Mouse (Mus musculus): Measurements from ENCODE around the gene Mfsd6l. TPM values are rescaled to one million over a fixed set of nuclear protein-coding genes. Genes with fewer than 3 reads are reported as not detected.

The Mfsd6l gene
- polyA plus RNA-seq, 1 experiment from 2014 or later, result not detected

DNA sequence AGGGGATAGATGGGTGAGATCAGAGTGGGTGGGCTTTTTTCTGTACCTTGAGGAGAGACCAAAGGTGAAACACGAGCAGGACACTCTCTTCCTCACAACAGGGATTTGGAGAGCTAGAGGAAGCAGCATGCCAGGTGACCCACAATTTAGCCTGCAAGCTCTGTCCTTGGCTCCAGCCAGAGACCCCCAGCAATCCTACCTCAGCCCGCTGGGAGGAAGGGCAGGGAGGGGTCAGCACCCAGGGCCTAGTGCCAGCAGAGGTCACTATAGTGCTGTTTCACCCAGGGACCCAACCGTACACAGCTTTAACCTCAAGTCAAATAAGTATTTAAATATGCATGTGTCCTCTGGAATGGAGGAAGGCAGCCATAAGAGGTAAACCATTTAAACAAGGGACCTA, 29.9 kb downstream of the Mfsd6l start:
- 22% methylated on average over 3 of the region's 3 CpGs for WGBS (ENCODE audit: insufficient replicate concordance)
- Histone ChIP-seq H3K36me3 (no peaks in the 10 kb centered on the region), H3K27me3 (replicated peaks) (peaks cover 18% of the 10 kb centered on the region)

DNA sequence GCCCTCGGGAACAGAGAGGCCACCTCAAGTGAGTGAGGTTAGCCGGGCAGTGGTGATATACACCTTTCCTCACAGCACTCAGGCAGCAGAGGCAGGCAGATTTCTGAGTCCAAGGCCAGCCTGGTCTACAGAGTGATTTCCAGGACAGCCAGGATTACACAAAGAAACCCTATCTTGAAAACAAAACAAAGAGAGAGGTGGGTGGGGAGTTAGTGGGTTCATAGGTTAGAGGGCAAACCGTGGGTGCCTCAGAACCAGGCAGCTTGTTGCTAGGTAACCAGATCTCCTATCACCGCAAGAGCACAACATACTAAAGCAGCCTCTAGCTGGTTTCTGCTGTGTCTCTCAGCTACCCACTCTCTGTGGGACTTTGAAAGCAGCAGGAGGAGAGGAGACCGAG, 30.7 kb downstream of the Mfsd6l start, which contains the start of gene Ccdc42:
TSS of gene Ccdc42 (plus strand) at position 301 of the 400 bp plus-strand sequence.
- Histone ChIP-seq H3K27me3 (replicated peaks) (peaks cover 25% of the 10 kb centered on the region), H3K9me3 (replicated peaks) (no peaks in the 10 kb centered on the region), H3K4me3 (no peak within 1 kb of the TSS), H3K4me1 (no peaks in the 10 kb centered on the region), H3K4me2 (no peak within 1 kb of the TSS), H3K27ac (no peak within 1 kb of the TSS), H3K9ac (no peak within 1 kb of the TSS), H3K36me3 (no peaks in the 10 kb centered on the region)
- WGBS (ENCODE audit: insufficient replicate concordance), result 57% methylated on average over 5 of the region's 5 CpGs
- no peak for ATAC-seq

More for the DNA sequence above, 29.9 kb downstream of the Mfsd6l start:
- H3K4me2 ChIP-seq, result no peak overlapping the region
- H3K9me3 ChIP-seq (replicated peaks), result no peaks in the 10 kb centered on the region
- H3K9ac ChIP-seq, result no peak overlapping the region
- H3K27ac ChIP-seq, result no peak overlapping the region
- no peak for ATAC-seq
- H3K4me1 ChIP-seq, result no peaks in the 10 kb centered on the region
- H3K4me3 ChIP-seq, result no peak overlapping the region

- H3K36me3 ChIP-seq, result no peaks in the 10 kb centered on the region
- no peaks in the 10 kb centered on the region for H3K9me3 ChIP-seq (replicated peaks)
- no peak overlapping the region for H3K9ac ChIP-seq
- WGBS (ENCODE audit: insufficient replicate concordance), result 52% methylated on average over 8 of the region's 8 CpGs
- no peaks in the 10 kb centered on the region for H3K4me1 ChIP-seq
- H3K27ac ChIP-seq, result no peak overlapping the region
- no peak for ATAC-seq
- H3K27me3 ChIP-seq (replicated peaks), result peaks cover 20% of the 10 kb centered on the region
- H3K4me3 ChIP-seq, result no peak overlapping the region
- no peak overlapping the region for H3K4me2 ChIP-seq
Observed at GRCm38 (mm10) chr11:68589055-68589809, 33.2 kb downstream of the Mfsd6l start.

DNA sequence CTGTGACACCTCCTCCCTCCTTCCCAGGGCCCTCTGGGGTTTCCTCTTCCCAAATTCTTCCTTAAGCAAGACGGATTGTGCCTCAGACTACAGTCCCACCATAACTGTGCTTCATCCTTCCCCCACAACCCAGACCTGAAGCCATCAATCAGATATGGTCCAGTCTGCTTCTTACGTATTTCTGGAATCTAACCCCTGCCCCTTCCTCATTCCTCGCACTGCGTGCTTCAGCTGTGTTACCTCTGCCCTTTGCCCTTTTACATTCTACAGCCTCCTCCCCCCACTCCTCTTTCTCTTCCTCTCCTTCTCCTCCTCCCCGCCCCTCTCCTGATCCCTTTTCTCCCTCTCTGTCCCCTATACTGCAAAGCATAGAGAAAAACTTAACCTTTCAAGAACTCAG, 35.7 kb downstream of the Mfsd6l start:
- Histone ChIP-seq H3K4me3 (no peak overlapping the region), H3K9ac (no peak overlapping the region), H3K27ac (no peak overlapping the region), H3K36me3 (no peaks in the 10 kb centered on the region), H3K4me1 (no peaks in the 10 kb centered on the region), H3K9me3 (replicated peaks) (no peaks in the 10 kb centered on the region), H3K27me3 (replicated peaks) (peaks cover 18% of the 10 kb centered on the region), H3K4me2 (no peak overlapping the region)
- no peak for ATAC-seq
- WGBS (ENCODE audit: insufficient replicate concordance), result 37% methylated on average over 5 of the region's 5 CpGs

GRCm38 (mm10) chr11:68593247-68593646, 37.3 kb downstream of the Mfsd6l start:
- H3K4me3 ChIP-seq, result no peak overlapping the region
- 53% methylated on average over 3 of the region's 3 CpGs for WGBS (ENCODE audit: insufficient replicate concordance)
- no peak for ATAC-seq
- peaks cover 5% of the 10 kb centered on the region for H3K4me1 ChIP-seq
- H3K9me3 ChIP-seq (replicated peaks), result no peaks in the 10 kb centered on the region
- peaks cover 18% of the 10 kb centered on the region for H3K27me3 ChIP-seq (replicated peaks)
- no peak overlapping the region for H3K27ac ChIP-seq
- no peak overlapping the region for H3K4me2 ChIP-seq
- no peaks in the 10 kb centered on the region for H3K36me3 ChIP-seq
- no peak overlapping the region for H3K9ac ChIP-seq

- Histone ChIP-seq H3K4me3 (no peak overlapping the region), H3K9me3 (replicated peaks) (no peaks in the 10 kb centered on the region), H3K4me1 (peaks cover 12% of the 10 kb centered on the region), H3K27me3 (replicated peaks) (no peaks in the 10 kb centered on the region; the same call in 1 of the 2 replicates), H3K9ac (no peak overlapping the region), H3K4me2 (no peak overlapping the region), H3K27ac (no peak overlapping the region), H3K36me3 (no peaks in the 10 kb centered on the region)
- ATAC-seq, result no peak
- WGBS (ENCODE audit: insufficient replicate concordance), result 55% methylated on average over 2 of the region's 2 CpGs
Observed at GRCm38 (mm10) chr11:68597912-68598311, 41.9 kb downstream of the Mfsd6l start.

- Histone ChIP-seq H3K27ac (no peak overlapping the region), H3K27me3 (replicated peaks) (no peaks in the 10 kb centered on the region), H3K4me1 (peaks cover 12% of the 10 kb centered on the region), H3K4me2 (no peak overlapping the region), H3K4me3 (no peak overlapping the region), H3K9me3 (replicated peaks) (no peaks in the 10 kb centered on the region), H3K9ac (no peak overlapping the region), H3K36me3 (no peaks in the 10 kb centered on the region)
- 41% methylated on average over 6 of the region's 6 CpGs for WGBS (ENCODE audit: insufficient replicate concordance)
- ATAC-seq, result no peak
Observed at GRCm38 (mm10) chr11:68600551-68601021, 44.6 kb downstream of the Mfsd6l start.

- H3K9ac ChIP-seq, result no peak overlapping the region
- peaks cover 12% of the 10 kb centered on the region for H3K4me1 ChIP-seq
- H3K36me3 ChIP-seq, result no peaks in the 10 kb centered on the region
- no peak overlapping the region for H3K4me2 ChIP-seq
- 16% methylated on average over 9 of the region's 9 CpGs for WGBS (ENCODE audit: insufficient replicate concordance)
- ATAC-seq, result no peak
- H3K27me3 ChIP-seq (replicated peaks), result no peaks in the 10 kb centered on the region
- H3K4me3 ChIP-seq, result no peak overlapping the region
- no peaks in the 10 kb centered on the region for H3K9me3 ChIP-seq (replicated peaks)
- peak overlapping the region; percentile 37; the same call in 1 of the 2 replicates for H3K27ac ChIP-seq
Observed at GRCm38 (mm10) chr11:68601486-68601991, 45.6 kb downstream of the Mfsd6l start.

DNA sequence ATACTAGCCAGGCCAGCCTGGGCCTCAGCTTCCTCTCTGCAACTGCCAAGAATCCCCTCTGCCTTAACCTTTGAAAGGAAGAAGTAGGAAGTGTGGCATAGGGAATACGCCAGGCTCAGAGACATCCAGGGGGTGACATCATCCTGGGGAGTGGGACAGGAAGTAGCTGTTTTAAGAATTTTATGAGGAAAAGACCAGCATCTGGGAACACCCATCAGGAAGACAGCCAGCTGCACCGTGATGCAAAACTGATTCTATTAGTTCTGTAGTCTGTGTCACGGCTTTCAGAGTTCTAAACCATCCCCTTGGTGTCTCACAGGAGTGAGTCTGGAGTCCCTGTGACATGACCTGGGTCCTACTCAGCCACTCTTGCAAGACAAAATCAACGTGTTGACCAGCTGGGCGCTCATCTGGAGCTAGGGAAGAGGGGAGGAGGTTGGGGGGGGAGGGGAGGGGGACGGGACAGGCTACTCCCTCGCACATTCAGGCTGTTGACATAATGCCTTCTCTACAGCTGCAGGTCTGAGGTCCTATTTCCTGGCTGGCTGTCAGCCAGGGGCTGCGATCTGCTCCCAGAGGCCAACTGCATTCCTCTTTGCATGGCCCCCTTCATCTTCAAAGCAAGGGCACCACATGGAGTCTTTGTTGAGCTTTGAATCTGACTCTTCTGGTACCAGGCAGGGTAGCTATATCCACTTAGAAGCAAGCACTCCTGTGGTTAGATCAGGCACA, 46.4 kb downstream of the Mfsd6l start:
- Histone ChIP-seq H3K4me3 (no peak overlapping the region), H3K9ac (no peak overlapping the region), H3K4me2 (no peak overlapping the region), H3K27ac (peak overlapping the region; percentile 37; the same call in 1 of the 2 replicates), H3K27me3 (replicated peaks) (no peaks in the 10 kb centered on the region), H3K9me3 (replicated peaks) (no peaks in the 10 kb centered on the region), H3K36me3 (no peaks in the 10 kb centered on the region), H3K4me1 (peaks cover 12% of the 10 kb centered on the region)
- ATAC-seq, result 0 out of 2 replicates have a peak, but pooled peaks have one; percentile 15
- 18% methylated on average over 8 of the region's 8 CpGs for WGBS (ENCODE audit: insufficient replicate concordance)

GRCm38 (mm10) chr11:68607046-68607445, 51.1 kb downstream of the Mfsd6l start:
- H3K4me1 ChIP-seq, result peaks cover 4% of the 10 kb centered on the region; the same call in 1 of the 2 replicates
- H3K27ac ChIP-seq, result no peak overlapping the region
- no peak overlapping the region for H3K9ac ChIP-seq
- 68% methylated on average over 2 of the region's 2 CpGs for WGBS (ENCODE audit: insufficient replicate concordance)
- H3K4me3 ChIP-seq, result no peak overlapping the region
- no peaks in the 10 kb centered on the region for H3K27me3 ChIP-seq (replicated peaks)
- no peaks in the 10 kb centered on the region for H3K36me3 ChIP-seq
- no peak overlapping the region for H3K4me2 ChIP-seq
- H3K9me3 ChIP-seq (replicated peaks), result no peaks in the 10 kb centered on the region
- ATAC-seq, result no peak

All from liver, embryonic 12.5 days (tissue).